Comparison of ENCODE assay signal across 26 mouse cellular contexts in the genomic region with DNA sequence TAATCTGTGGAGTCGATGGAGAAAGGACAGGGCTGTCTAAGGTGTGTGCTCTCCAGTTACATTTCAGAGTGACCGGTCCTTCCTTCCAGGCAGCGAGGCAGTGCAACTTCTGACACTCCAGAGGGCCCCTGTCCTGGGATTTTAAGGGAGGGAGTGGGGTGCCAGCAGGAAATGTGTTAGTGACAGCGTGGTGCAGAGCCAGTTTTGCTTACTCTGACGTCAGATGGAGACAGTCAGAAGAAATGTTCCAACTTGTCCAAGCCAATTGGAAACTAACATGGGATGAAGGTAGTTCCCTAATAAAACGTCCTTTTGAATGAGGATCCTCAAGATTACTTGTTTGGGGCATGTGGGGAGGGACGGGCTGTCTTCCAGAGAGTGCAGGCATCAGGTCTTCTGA.
"Had no signal": no experiment of that assay in that cellular context is flagged by ENCODE, and none has a peak within 500 bp of the region (broad histone marks: within the 10 kb centered on the region; RNA-seq: fewer than 3 reads in every experiment).

No protein-coding gene starts in this region.

- H3K4me3 ChIP-seq: embryonic facial prominence, embryonic 10.5 days; embryonic facial prominence, embryonic 12.5 days; embryonic facial prominence, embryonic 13.5 days; embryonic facial prominence, embryonic 15.5 days; erythroblast, embryonic 14.5 days; forebrain, embryonic 10.5 days; forebrain, embryonic 12.5 days; forebrain, embryonic 13.5 days; forebrain, embryonic 15.5 days had no signal

- DNase-seq: cerebellum, adult 2 months; cerebellum, adult 8-10 months; cerebellum, adult 9-10 months; cerebellum, adult 9-11 months; cerebellum, postnatal 10 days; cerebellum, postnatal 14 days; cerebellum, postnatal 25 days; cerebellum, postnatal 36 days; embryo, embryonic 11 days; forebrain, postnatal 0 days; gastrocnemius, postnatal 10 days; gastrocnemius, postnatal 14 days; gastrocnemius, postnatal 36 days; heart, adult 18-20 months had no signal

- H3K36me3 ChIP-seq: embryonic facial prominence, embryonic 10.5 days; embryonic facial prominence, embryonic 12.5 days; embryonic facial prominence, embryonic 13.5 days; embryonic facial prominence, embryonic 15.5 days; forebrain, embryonic 10.5 days; forebrain, embryonic 12.5 days; forebrain, embryonic 15.5 days had no signal

- H3K9ac ChIP-seq: embryonic facial prominence, embryonic 12.5 days; embryonic facial prominence, embryonic 13.5 days; embryonic facial prominence, embryonic 15.5 days; forebrain, embryonic 12.5 days; forebrain, embryonic 13.5 days; forebrain, embryonic 15.5 days; forebrain, postnatal 0 days had no signal

- H3K4me1 ChIP-seq: forebrain, embryonic 13.5 days had no signal

- H3K27ac ChIP-seq: embryonic facial prominence, embryonic 10.5 days; embryonic facial prominence, embryonic 12.5 days; embryonic facial prominence, embryonic 13.5 days; embryonic facial prominence, embryonic 15.5 days; forebrain, embryonic 10.5 days; forebrain, embryonic 12.5 days; forebrain, embryonic 13.5 days; forebrain, embryonic 15.5 days had no signal

- H3K27me3 ChIP-seq: embryonic facial prominence, embryonic 12.5 days; embryonic facial prominence, embryonic 13.5 days; embryonic facial prominence, embryonic 15.5 days; forebrain, embryonic 12.5 days; forebrain, embryonic 13.5 days; forebrain, embryonic 15.5 days had no signal

- H3K4me2 ChIP-seq: embryonic facial prominence, embryonic 12.5 days; embryonic facial prominence, embryonic 13.5 days; embryonic facial prominence, embryonic 15.5 days; forebrain, embryonic 12.5 days; forebrain, embryonic 13.5 days; forebrain, embryonic 15.5 days; heart, embryonic 11.5 days had no signal

- H3K9me3 ChIP-seq: embryonic facial prominence, embryonic 10.5 days; embryonic facial prominence, embryonic 12.5 days; embryonic facial prominence, embryonic 13.5 days; embryonic facial prominence, embryonic 15.5 days; forebrain, embryonic 10.5 days; forebrain, embryonic 12.5 days; forebrain, embryonic 13.5 days; forebrain, embryonic 15.5 days had no signal

- ATAC-seq: forebrain, embryonic 13.5 days; forebrain, embryonic 14.5 days; forebrain, embryonic 15.5 days; forebrain, embryonic 16.5 days; forebrain, postnatal 0 days had no signal
